Mouse (Mus musculus) 416B (cell line): Measurements from ENCODE around the gene Atp6v0e.

Source experiments
- DNase-seq: peaks from one replicate; pipeline ENCODE4 v3.0.0; 2011; ENCODE audit warnings: low read depth

Gene Atp6v0e

DNA sequence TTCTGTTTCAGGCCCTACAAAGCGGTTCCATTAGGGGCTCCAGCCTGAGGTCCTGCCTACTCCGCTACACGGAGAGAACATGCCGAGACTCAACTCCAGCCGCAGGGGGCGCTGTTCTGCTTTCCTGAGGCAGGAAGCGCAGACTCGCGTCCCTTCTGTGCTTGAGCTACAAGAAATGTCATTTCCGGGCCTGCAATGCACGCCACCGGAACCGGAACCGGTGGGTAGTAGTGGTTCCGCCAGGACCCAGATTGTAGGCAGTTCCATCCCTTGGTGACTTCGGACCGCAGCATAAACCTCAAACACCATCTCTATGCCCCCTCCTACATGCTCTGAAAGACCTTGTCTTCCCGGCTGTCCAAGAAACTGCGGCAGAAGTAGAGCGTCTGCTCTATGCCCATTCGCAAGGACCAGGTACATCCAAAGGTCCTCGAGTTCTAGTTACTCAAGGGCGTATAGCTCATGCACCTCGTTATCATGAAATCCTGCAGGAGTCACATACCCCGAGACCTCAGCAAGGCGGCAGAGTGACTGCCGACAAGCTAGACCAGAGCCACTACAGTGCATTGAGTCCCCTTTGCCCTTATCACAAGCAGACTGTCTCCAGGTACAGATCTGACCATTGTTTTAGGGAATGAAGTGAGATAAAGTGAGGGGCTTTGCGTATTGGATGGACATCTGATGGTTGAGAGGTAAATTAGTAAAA, at the start of gene Atp6v0e:
Atp6v0e (plus strand) TSS at position 254 of the 706 bp plus-strand sequence.
- DNase-seq: peak; percentile 98

DNA sequence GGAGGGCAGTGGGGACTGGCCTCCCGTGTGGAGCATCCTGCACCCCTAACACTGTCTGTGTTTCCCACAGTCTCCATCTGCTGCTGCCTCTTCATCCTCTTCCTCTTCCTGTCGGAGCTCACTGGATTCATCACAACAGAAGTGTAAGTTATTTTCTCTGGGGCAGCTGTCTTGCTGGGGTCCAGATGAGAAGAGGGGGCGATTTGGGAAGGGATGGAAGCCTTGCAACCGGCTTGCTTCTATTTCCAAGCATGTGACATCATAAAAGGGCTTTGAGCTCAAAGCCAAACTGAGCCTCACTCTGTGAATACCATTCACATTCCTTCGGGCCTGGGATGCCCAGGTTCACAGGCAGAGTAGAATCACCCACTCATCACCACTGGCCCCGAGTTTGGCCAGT, 48.7 kb upstream of the Atp6v0e start:
- no peak for DNase-seq

DNA sequence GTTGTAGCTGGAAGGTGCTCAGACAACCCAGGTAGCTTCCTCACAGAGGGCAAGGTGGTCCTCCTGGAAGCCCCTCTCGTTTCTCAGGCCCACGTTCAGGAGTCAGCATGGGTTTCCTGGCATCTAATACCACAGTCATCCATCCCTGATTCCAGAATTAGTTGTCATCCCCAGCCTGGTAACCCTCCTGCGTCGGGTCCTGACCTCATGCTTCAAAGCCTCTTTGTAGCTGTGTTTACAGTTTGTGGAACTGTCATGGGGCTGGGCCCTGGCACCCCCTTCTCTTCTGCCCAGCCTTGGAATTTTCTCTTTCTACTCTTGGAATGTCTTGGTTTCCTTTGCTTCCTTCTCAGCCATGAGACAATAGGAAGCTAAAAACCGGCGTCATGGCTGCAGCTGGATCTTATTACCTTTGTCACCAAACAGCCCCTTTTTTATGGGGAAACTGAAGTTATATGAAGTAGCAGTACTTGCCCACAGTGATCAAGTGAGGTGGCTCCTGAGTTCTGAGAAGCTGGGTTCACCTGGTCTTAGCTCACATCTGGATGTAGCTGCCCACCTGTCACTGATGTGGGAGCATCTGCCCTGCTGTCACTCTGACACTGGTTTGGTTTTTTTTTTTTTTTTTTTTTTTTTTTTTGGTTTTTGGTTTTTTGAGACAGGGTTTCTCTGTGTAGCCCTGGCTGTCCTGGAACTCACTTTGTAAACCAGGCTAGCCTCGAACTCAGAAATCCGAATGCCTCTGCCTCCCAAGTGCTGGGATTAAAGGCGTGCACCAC, 48.1 kb upstream of the Atp6v0e start:
- no peak for DNase-seq

DNA sequence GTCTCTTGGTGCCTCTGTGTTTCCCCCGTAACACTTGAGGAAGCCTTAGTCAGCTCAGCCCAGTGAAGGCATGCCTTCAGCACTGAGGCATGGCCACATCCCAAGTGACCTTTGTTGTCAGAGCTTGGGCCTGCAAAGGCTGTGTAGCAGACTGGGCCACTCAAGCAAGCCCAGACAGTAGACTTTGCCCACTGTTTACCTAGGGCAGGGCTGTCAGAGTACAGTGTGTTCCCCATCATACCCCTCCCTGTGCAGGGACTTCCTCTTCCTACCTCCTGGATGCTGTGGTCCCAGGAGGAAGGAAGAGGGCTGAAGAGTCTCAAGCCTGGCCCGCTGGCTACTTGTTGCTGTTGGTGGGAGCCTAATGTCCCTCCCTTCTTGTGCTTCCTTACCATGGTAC, 46.3 kb upstream of the Atp6v0e start:
- DNase-seq: no peak

DNA sequence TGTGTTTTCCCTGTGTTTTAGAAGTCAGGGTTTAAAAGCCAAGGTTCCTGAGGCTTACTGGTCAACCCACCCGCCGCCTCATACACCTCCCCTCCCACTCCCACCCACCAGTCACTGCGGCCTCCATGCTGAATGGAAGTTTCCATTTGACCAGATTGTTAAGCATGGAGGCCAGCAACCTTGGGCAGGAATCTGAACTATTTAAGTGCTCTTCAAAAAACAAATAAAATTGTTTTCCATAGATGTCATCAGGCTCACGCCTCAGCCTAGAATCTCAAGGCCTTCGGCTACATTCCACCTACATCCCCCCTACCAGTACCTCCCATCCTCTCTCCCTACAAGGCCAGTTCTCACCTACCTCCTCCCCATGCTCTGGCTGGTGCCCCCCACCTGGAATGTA, 44.5 kb upstream of the Atp6v0e start:
- no peak for DNase-seq

DNA sequence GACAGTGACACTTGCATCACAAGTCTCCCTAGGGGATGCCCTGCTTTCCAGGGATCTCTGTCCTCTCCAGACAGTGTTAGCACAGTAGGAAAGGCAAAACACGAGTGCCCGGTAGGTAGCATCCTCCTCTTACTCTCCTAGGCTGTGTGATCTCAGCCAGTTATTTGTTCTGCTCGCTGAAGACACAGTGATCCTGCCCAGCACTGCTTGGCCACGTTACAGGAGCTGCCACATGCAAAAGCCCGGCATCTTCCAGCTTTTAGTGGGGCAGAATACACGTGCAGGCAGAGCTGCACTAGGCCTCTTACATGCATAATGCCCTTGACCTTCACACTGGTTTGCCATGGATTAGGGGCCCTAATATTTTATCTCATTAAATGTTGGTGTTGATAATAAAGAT, 43.5 kb upstream of the Atp6v0e start:
- no peak for DNase-seq

DNA sequence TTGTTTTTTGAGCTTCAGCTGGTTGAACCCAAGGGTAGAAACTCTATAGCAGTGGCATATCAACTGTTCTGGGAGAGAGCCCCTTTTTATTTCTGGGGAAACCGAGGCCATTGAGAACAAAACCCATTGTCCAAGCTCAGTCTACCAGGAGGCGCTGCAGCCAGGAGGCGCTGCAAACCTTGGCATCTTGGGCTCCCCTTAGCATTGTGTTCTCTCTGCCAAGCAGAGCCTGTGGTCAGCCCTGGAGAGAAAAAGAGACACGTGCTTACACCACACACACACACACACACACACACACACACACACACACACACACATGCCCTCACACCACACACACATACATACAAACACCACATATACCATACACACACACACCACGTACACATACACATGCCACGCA, 42.7 kb upstream of the Atp6v0e start:
- no peak for DNase-seq

DNA sequence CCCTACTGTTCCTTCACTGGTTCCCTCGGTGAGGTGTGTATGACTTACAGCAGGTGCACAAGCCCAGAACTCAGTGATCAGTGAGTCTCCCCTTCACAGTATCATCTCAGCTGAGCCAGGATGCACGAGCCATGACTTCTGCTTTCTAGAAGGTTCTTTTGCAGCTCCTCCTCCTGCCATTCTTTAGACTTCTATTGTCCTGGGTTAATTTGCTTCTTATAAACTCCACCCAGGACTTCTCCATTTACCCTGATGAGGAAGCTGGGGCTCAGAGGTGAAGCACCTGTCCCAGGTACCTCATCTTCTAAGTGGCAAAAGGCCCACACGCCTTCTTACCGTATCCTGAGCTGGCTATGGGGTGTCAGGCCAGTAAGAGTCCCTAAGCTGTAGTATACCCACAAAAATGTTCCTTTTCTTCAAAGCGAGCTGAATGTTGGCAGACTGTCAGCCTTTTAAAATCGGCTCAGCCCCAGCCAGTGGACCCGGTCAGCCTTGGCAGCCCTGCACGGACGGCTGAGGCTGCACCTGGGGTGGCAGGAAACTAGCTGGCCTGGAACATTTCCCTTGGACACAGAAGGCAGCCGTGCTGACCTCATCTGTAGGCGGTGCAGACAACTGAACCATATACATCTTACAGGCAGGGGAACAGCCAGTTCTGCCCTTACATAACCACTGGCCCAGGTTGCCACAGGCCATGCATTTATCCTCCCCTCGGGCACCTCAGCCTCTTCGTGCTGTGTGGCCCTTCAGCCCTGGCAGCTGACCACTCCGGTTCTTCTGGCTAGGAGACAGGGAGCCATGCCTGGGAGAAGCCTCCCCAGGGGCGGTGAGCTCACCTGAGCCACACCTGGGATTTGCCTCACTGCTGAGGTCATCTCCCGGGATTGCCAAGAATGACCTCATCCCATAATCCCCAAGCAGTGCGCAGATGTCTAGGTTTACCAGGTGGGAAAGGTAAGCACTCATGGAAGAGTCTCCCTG, 42.0 kb upstream of the Atp6v0e start:
- DNase-seq: no peak

DNA sequence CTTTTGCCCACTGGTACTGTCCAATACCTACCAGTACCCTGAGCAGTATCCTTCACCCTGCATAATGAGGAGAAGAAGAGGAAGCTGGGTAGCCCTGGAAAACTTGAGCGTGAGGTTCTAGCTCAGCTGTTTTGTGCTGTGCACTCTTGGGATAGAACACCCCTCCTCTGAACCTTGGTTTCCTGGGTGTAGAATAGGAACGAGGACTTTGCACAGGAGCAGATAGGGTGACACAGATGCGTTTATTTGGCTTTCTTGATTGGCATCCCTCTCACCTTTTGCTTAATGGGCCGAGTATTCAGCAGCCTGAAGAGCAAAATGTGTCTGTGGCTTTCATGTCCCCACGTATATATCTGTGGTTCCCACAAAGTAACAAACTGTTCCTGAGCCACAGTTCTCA, 41.1 kb upstream of the Atp6v0e start:
- DNase-seq: no peak

DNA sequence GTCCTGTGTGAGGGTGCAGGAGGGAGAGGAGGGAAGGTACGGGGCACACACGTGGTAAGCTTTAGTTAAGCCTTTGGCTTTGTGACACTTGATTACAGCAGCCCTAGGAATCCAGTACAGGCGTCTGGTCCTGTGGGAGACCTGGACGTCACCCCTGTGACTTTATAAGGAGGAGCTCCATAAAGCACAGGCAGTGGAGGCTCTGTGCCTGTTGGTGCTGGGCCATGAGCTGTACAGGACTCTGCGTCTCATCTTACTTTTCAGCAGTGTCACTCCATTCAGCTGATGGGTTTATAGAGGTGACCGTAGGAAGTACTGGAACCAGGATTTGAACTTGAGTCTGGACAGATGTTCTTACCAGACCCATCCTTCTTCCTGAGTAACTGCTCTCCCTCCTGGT, 39.0 kb upstream of the Atp6v0e start:
- no peak for DNase-seq

DNA sequence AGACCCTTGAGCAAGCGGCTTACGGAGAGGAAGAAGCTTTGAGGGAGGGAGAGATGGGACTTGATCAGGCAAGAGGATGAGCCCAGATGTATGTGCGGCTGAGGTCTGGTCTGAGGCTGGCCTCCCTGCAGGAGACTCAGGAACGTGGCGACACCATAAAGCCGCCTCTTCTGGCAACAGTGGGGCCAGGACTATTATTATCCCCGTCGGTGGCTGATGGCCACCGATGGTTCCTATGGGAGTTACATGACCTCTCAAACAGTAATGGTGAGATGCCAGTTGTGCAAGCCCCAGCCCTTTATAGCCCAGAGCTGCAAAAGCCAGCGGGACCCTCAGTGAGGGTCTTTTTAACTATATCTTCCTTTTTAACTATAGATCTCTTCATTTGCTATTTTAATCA, 38.0 kb upstream of the Atp6v0e start:
- no peak for DNase-seq

DNA sequence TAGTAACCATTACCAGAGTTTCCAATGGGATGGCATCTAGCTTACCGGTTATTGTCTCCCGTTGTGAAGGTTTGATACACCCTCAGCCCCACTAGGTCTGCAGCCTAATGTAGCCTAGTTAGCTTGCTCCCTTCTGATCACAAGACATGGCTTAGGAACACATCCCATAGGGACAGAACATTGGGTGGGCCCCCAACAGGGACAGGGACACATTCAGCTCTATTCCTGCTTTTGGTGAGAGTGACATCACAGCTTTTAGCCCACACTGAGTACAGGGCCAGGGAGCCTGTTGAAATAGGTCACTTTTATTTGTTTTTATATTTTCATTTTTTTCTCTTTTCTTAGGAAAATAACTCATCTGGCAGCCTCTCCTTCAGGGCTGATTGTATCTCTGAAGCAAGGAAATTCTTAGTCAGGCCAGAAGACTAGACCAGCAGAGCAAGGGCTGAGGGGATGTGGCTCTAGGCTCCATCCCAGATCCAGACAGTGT, 37.5 kb upstream of the Atp6v0e start:
- no peak for DNase-seq

DNA sequence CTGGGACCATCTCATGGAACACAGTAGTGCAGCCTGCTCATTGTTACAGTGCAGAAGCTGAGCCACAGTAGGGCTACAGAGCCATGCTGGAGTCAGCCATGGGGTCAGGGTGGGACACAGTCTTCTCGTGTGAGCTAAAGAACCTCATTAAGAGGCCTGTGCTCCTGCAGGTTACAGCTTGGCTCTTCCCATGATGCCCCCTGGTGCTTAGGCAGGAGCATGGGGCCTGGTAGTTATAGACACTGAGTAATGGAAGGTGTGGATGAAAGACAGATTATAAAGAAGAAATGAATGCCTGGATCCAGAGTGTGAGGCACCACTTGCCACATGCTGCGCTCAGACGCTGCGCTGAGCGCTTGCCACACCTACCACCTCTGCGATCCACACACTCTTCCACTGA, 34.6 kb upstream of the Atp6v0e start:
- DNase-seq: no peak

DNA sequence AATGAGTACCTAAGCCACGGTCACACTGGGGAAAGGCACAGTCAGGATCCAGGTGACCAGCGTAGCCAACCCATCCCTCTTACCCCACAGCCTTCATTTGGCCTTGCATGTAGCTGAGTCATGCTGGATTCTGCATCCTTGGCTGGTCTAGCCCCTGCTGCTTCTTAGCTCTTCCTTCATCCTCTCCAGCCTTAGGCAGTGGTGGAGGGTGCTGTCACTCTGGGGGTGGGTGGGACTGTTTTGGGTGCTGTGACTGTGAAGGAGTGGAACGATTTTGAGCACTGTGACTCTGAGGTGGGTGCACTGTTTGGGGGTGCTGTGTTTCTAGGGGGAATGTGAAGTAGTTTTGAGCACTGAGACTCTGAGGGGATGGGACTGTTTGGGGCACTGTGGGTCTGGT, 34.1 kb upstream of the Atp6v0e start:
- no peak for DNase-seq

DNA sequence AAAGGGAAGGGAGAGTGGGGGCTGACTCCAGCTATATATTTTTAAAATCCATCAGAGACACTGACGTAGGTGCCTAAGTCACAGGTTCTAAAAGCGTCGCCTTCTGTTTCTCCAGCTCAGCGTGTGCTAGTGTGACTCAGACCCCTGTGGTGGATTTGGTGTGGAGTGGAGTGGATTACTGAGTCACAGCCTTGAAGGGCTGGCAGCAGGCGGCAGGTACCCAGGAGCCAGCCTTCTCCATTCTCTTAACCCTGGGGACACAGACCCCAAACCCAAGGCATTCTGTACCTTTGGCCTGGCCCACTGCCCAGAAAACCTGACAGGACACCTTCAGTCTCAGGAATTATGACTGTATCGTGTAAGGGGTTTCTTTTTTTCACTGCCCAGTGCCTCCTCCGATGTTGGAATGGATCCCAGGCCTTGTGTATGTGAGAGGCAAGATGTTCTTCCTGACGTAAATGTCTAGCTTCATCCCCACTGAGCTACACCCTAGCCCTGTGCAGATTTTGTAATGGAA, 31.2 kb upstream of the Atp6v0e start:
- DNase-seq: no peak

DNA sequence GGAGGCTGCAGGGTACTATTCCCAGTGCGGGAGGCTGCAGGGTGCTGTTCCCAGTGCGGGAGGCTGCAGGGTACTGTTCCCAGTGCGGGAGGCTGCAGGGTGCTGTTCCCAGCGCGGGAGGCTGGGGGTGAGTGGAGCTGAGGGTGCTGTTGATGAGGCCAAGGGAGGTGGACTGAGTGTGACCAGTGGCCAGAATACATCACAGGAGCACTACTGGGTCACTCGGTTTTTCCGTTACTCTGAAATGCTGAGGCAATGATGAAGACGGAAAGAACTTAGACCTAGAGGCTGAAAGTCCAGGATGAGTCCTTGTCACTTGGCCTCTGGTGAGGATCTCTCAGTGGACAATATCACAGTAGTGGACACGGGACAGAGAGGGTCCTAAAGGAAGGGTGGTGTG, 29.8 kb upstream of the Atp6v0e start:
- no peak for DNase-seq

DNA sequence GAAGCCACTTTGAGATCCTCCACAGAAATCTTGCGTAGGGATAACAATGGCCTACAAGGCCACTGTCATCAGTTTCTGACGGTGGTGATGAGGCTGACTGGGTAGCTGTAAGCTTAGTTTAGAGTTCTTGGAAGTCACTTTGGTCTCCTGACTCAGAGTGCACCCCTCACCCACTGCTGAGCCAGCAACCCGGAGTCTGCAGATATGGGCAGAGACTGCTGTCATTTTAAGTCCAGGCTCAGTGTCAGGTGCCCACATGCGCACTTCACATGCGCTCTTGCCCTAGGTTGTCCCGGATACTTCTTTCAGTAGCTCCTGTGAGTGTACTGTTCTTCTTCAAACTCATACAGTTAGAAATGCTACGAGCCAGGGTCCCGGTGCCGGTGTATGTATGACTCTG, 29.1 kb upstream of the Atp6v0e start:
- DNase-seq: no peak

DNA sequence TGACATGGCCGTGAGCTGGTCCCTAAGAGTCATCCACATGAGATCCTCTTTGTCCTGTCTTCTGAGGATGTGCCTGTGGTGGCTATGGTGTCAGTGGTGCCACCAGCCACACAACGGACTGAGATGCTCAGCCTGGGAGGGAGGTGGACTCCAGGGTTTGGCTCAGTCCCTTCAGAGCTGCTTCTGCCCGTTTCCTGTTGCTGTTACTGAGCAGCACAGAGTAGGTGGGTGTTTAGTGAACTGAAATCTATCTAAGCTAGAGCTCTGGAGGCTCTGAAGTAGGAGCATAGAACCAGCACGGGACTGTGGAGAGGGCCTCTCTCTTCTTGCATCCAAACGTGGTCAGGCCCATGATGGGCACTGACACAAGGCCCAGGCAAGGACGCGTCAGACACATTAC, 28.5 kb upstream of the Atp6v0e start:
- no peak for DNase-seq

DNA sequence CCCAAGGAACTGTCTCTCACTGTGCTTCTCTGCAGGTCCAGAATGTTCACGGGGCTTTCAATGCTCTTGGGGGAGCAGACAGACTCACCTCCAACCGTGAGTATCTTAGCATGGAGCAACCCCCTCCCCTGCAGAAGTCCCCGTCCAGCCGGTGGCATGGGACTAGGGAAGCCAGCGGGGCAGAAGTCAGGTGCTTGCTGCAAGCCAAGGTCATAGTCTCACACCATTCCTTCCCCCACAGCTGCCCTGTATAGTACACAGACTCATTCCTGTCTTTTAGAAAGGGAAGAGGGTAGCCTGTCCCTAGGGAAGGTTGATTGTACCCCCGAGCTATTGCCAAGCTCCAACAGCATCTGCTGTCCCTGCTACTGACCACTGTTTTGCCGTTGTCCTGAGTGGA, 27.1 kb upstream of the Atp6v0e start:
- no peak for DNase-seq

DNA sequence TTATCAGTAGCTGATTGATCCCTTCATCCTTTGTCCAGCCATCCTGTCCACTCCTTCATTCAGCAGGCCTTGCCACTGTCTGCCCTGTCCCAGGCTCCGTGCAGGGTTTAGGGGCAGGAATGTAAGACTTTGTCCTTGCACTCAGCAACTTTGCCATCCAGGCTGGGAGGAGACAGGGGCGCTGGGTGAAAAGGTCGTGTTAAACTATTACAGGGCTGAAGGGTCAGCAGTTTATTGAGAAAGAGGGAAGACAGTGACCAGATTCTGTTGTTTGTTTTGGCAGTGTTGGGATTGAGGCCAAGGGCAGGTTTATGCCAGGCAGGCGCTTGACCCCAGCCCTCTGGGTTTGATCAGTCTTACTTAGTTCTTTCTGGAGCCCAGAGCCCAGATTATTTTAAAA, 25.2 kb upstream of the Atp6v0e start:
- DNase-seq: no peak

DNA sequence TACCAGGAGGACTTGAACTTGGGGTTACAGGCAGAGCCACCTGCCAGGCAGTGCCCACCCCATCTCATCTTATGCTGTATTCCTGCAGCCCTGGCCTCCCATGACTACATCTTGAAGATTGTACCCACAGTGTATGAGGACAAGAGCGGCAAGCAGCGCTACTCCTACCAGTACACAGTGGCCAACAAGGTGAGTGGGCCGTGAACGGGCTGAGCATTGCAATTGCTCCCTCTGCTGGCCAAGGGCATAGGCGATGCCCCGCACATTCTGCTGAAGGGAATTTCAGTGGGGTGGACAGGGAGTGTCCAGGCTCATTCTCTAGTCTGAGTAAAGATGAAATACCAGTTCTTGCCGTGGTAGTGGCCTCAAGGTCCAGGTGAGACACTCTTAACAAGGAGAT, 24.4 kb upstream of the Atp6v0e start:
- DNase-seq: peak; percentile 61

DNA sequence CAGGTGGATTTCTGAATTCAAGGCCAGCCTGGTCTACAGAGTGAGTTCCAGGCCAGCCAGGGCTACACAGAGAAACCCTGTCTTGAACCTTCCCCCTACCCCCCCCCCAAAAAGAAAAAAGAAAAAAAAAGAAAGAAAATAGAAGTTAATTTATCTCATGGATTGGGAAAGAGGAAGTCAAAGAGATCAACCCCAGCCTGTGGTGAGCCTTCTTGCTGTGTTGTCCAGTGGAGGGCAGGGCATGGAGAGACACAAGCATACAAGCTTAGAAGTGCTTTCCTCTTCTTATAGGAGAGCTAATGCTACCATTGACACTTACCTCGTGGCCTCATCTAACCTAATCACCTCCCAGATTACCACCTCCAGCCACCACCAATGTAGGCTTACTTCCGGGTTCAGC, 23.2 kb upstream of the Atp6v0e start:
- DNase-seq: peak; percentile 37
